8 mouse cellular contexts compared by ENCODE assay signal in genomic region chr4:128729033-128729708, GRCm38 (mm10). TPM values are rescaled to one million over a fixed set of nuclear protein-coding genes. Genes with fewer than 3 reads are reported as not detected.
DNase-seq lines count a peak whose midpoint lies in the region; ATAC-seq and TF ChIP-seq lines count a peak whose summit lies in the region.

No protein-coding gene starts in this region.

- no peaks in the 10 kb centered on the region for H3K27me3 ChIP-seq in heart, embryonic 16.5 days (ENCODE audit: control insufficient read depth, insufficient read depth, low read length)
- no peaks in the 10 kb centered on the region for H3K27me3 ChIP-seq in lung, postnatal 0 days (replicated peaks; ENCODE audit: insufficient read depth, low read length)

- peak overlapping the region; percentile 0 for H3K4me3 ChIP-seq in bone marrow, adult 2 months (replicated peaks; ENCODE audit: control insufficient read depth, low read depth, low read length)
- peak overlapping the region; percentile 71 for H3K4me3 ChIP-seq in heart, embryonic 16.5 days (ENCODE audit: low read length)
- peak overlapping the region; percentile 96 for H3K4me3 ChIP-seq in lung, postnatal 0 days (ENCODE audit: low read depth, low read length)

- peak overlapping the region; percentile 91 for H3K4me2 ChIP-seq in heart, embryonic 16.5 days (ENCODE audit: low read depth, low read length)
- H3K4me2 ChIP-seq in lung, postnatal 0 days (replicated peaks; ENCODE audit: low read depth, low read length) = peak overlapping the region; percentile 62

- TF ChIP-seq EP300 in lung, postnatal 0 days (IDR thresholded peaks at IDR 0.05) = no peak; the same call in 1 of the 2 replicates

- TF ChIP-seq POLR2A in bone marrow, adult 2 months (IDR thresholded peaks at IDR 0.05; ENCODE audit: borderline replicate concordance, control insufficient read depth, low read depth, low read length) = no peak

- TF ChIP-seq CTCF in bone marrow, adult 2 months (IDR thresholded peaks at IDR 0.05; ENCODE audit: control insufficient read depth, insufficient read depth, low read length) = no peak
- no peak for TF ChIP-seq CTCF in lung, postnatal 0 days (IDR thresholded peaks at IDR 0.05)

- H3K27ac ChIP-seq in bone marrow, adult 2 months (ENCODE audit: control insufficient read depth, insufficient read depth, low read depth, low read length, poor library complexity) = no peak overlapping the region
- peak overlapping the region; percentile 92 for H3K27ac ChIP-seq in heart, embryonic 16.5 days (ENCODE audit: low read length)
- peak overlapping the region; percentile 98 for H3K27ac ChIP-seq in lung, postnatal 0 days (ENCODE audit: low read length)

- H3K9me3 ChIP-seq in heart, embryonic 16.5 days (replicated peaks; ENCODE audit: control insufficient read depth, low read length) = no peaks in the 10 kb centered on the region
- H3K9me3 ChIP-seq in lung, postnatal 0 days (ENCODE audit: low read length) = no peaks in the 10 kb centered on the region

- no peaks in the 10 kb centered on the region for H3K36me3 ChIP-seq in heart, embryonic 16.5 days (ENCODE audit: control insufficient read depth, insufficient read depth)
- H3K36me3 ChIP-seq in lung, postnatal 0 days (ENCODE audit: insufficient read depth, low read length) = peaks cover 7% of the 10 kb centered on the region; the same call in 1 of the 2 replicates

- peak overlapping the region; percentile 98 for H3K9ac ChIP-seq in heart, embryonic 16.5 days (ENCODE audit: low read length)
- H3K9ac ChIP-seq in lung, postnatal 0 days (replicated peaks; ENCODE audit: low read depth) = peak overlapping the region; percentile 96

- 33% methylated on average over 15 of the region's 15 CpGs for WGBS in bone marrow, adult 2 months
- WGBS in heart, embryonic 16.5 days = 23% methylated on average over 15 of the region's 15 CpGs
- WGBS in lung, postnatal 0 days = 5% methylated on average over 14 of the region's 15 CpGs

- DNase-seq in heart, adult 11 months = peak; percentile 94
- no peak for DNase-seq in heart, adult 8-10 months (ENCODE audit: low spot score)
- DNase-seq in lung, postnatal 0 days (ENCODE audit: low spot score) = no peak
- DNase-seq in adrenal gland, adult 8-10 months = no peak
- no peak for DNase-seq in kidney, adult 11 months

- peaks cover 12% of the 10 kb centered on the region for H3K4me1 ChIP-seq in bone marrow, adult 2 months (ENCODE audit: control insufficient read depth, insufficient read depth, low read length)
- H3K4me1 ChIP-seq in heart, embryonic 16.5 days (ENCODE audit: control insufficient read depth, insufficient read depth, low read length) = peaks cover 54% of the 10 kb centered on the region
- H3K4me1 ChIP-seq in lung, postnatal 0 days (ENCODE audit: insufficient read depth, low read depth, low read length) = peaks cover 43% of the 10 kb centered on the region

- no peak for ATAC-seq in heart, embryonic 16.5 days (replicated peaks; ENCODE audit: extremely low read depth, insufficient read depth, low FRiP score)
- ATAC-seq in lung, postnatal 0 days = no peak
- ATAC-seq in megakaryocyte progenitor cell, adult 5-6 weeks (replicated peaks; ENCODE audit: poor library complexity) = no peak

RNA-seq across cellular contexts. Expression of gene A3galt2, which starts 26.0 kb away (rescaled TPM):
- total RNA-seq in heart, adult 8-10 months (2022) = under 1 TPM in 2 of 4 experiments, not detected in 2; 0.09 to 0.11 TPM
- 0.34 and 1.5 TPM in 2 replicates for polyA plus RNA-seq in bone marrow, adult 2 months (2011; ENCODE audit: insufficient read depth, insufficient read length, low replicate concordance, missing spikeins)
- polyA plus RNA-seq in heart, embryonic 16.5 days (2015; fragmentation: Nextera tagmentation; extraction: Ambion mirVana) = 0.04 and 0.11 TPM in 2 replicates
- 0.04 and 0.08 TPM in 2 replicates for polyA plus RNA-seq in lung, postnatal 0 days (2015; fragmentation: Nextera tagmentation; extraction: Ambion mirVana)
- total RNA-seq in adrenal gland, adult 8-10 months (2022) = under 1 TPM; 0.14 to 0.34 (median 0.15) TPM
- total RNA-seq in megakaryocyte progenitor cell, adult 5-6 weeks (2015) = not detected in 2 replicates
- not detected in 2 replicates for total RNA-seq in megakaryocyte progenitor cell, adult 5-6 weeks (2017)

Comparison
In these comparisons a context has a peak if more than half of its experiments do, and no peak if none do; other contexts are left out.
1. H3K4me3 ChIP-seq: peak in every context shown above with its lines; median percentile 96 in lung, postnatal 0 days; 71 in heart, embryonic 16.5 days; 0 in bone marrow, adult 2 months.